Mouse (Mus musculus) left cerebral cortex, postnatal 36 days (tissue): ENCODE data around the gene Gm21915. TPM values are rescaled to one million over a fixed set of nuclear protein-coding genes. Genes with fewer than 3 reads are reported as not detected.

Experiments
- DNase-seq, 2 experiments: peaks; one replicate each; pipeline ENCODE4 v3.0.0; 2021 to 2022; ENCODE audit warnings: low spot score in 2 of 2, mixed read lengths in 1 of 2
- intact Hi-C: fragments of 180-260 bp; cut with DNase I; formaldehyde crosslinking; loops from one replicate; pipeline ENCODE4 v1.15.1; 2025
- total RNA-seq, 2 experiments: library from RNA; stranded (reverse); gene quantifications; 2 replicates each; pipeline ENCODE4 v1.2.3; 2021

The Gm21915 gene
- total RNA-seq, 2 experiments from 2014 or later, result not detected

- intact Hi-C loops, result no loop called here
- no peak for DNase-seq
These were observed 38.2 kb downstream of the Gm21915 start for GRCm38 (mm10) chr9:40708448-40709140.

DNA sequence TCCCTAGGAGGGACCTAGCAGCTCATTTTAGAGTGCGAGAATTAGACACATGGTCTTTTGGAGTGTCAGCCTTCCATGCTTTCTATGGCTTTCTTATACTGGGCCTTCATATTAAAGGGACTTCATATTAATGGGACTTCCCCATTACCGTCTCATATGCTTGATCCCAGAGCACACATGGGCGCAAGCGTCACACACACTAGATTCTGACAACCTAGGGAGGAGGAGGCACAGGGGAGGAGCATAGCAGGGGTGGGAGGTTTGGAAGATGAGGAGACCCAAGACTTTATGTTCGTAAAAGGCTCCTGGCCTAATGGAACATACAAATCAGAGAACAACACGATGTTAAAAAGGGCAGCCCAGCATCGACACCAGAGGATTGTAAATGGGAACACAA lies 38.7 kb downstream of the Gm21915 start:
- intact Hi-C loops, result no loop called here
- DNase-seq, result no peak

DNA sequence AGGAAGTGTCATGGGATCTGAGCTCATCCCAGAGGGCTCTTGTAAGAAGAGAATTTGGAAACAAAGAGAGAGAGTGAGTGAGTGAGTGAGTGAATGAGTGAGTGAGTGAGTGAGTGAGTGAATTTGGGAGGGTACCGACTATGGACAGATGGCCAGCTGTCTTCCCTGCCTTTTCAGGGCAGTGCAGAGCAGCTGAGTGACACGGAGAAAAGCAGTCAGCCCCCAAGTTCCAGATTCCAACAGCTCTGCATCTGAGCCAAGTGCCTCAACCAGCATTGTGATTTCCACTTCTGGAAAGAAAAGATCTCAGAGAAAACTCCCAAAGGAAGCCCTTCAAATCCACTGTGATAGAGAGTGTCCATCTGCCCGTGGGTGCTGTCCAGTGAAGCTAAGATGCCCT lies 39.2 kb downstream of the Gm21915 start:
- intact Hi-C loops, result no loop called here
- no peak for DNase-seq

DNA sequence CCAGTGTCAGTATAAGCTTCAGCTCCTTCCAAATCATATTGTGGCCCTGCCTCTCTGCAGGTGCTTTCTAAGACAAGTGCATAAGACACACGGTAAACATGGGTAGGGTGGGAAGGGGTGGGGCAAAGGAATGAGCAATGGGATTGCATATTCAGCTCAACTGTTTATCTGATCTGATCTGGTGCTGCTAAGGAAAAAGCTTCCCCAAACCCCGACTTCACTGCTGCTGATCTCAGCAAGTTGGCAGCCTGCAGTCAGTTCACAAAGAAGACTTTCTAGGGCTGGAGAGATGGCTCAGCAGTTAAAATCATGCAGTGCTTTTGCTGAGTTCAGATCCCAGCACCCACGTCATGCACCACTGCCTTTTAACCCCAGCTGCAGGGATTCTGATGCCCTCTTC lies 39.6 kb downstream of the Gm21915 start:
- DNase-seq, result no peak
- intact Hi-C loops, result no loop called here

GRCm38 (mm10) chr9:40711654-40712053 lies 41.2 kb downstream of the Gm21915 start:
- intact Hi-C loops, result no loop called here
- DNase-seq, result no peak

- intact Hi-C loops, result no loop called here
- peak; percentile 34 to 50 for DNase-seq
These were observed 46.9 kb downstream of the Gm21915 start for GRCm38 (mm10) chr9:40717182-40717874.

DNA sequence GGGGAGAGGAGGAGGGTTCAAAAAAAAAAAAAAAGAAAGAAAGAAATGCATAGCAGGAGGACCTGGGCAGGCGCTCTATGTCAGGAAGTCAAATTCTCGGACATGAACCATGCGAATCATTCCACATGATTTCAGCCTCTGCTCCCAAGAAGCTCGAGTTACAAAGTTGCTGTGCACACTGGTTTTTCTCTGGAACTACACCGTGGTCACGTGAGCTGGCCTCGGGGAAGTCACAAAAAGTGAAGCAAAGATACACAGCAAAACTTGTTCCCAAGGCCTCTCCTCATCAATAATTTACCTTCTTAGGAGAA lies 47.4 kb downstream of the Gm21915 start:
- no peak for DNase-seq
- intact Hi-C loops, result no loop called here

Other genes with a start within 250 kb of the Gm21915 start
- 100 to 1,000 TPM; 146 to 182 TPM for gene Gramd1b, start 139.2 kb upstream of the Gm21915 start, total RNA-seq
- gene Clmp, start 15.3 kb downstream of the Gm21915 start, total RNA-seq, result 10 to 100 TPM; 20.2 to 34.1 TPM
- gene Hspa8, start 130.4 kb downstream of the Gm21915 start, total RNA-seq, result 1,000 to 10,000 TPM; 2,228 to 2,287 TPM
- gene Bsx, start 203.5 kb downstream of the Gm21915 start, total RNA-seq, result under 1 TPM in 1 of 2 experiments, not detected in 1; 0.15 TPM